Mouse (Mus musculus) T-helper 1 cell (primary cell): ENCODE results near the gene Cct3.
"Not testable (repeated sequence)": the region's sequence is repeated elsewhere in the genome, so short reads cannot be mapped to it uniquely, and the experiment has no call there.

Experiments used
- in situ Hi-C: fragments of 300-600 bp; cut with MboI, MseI; formaldehyde crosslinking; loops from one replicate; pipeline ENCODE4 v1.15.1; 2025; ENCODE audit warnings: high pct_unique_total_duplicates

Cct3 gene

DNA sequence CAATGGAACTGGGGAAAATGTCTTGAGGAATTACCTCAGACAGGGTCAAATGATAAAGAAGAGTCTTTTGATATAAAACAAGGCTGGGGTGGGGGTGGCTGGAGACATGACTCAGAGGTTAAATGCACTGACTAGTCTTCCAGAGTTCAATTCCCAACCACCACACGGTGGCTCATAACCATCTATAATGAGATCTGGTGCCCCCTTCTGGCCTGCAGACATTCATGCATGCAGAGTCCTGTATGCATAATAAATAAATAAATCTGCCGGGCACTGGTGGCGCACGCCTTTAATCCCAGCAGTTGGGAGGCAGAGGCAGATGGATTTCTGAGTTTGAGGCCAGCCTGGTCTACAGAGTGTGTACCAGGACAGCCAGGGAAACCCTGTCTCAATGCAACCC, 4.9 kb upstream of the Cct3 start:
- in situ Hi-C loops, result no loop called here

DNA sequence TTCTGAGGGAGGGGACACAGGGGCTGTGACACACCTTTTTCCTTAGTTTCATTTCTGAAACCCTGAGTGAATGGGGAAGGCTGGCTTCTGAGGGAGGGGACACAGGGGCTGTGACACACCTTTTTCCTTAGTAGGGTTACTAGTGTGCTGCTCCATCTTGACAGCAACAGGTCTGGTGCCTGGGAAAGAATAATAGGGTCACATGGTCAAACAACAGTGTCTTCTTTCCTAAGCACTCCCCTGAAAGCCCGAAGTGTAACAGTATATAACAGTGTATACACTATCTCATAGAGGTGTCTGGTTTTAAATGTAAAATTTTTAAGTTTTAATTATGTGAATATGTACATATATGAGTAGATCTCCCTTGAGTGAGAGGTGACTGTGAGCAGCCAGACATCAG, 1.6 kb upstream of the Cct3 start:
- in situ Hi-C loops, result not testable (repeated sequence)

DNA sequence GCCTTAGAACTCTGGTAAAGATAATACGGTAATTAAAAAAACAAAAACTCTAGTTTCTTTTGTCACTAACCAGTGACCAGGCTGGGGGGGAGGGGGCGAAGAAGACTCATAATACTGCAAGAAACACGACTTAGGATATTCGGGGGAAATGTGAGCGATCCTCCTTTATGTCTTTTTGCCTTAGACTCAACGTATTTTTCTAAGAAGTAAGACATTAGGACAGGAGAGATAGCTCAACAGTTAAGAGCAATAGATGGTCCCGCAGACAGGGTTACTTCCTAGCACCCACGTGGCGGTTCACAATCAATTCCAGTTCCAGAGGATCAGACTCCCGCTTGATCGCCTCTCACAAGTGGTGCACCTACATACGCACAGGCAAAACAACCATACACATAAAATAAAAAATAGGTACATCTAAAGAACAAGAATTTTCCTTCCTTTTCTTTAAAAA, 781 bp upstream of the Cct3 start:
- in situ Hi-C loops, result no loop called here

DNA sequence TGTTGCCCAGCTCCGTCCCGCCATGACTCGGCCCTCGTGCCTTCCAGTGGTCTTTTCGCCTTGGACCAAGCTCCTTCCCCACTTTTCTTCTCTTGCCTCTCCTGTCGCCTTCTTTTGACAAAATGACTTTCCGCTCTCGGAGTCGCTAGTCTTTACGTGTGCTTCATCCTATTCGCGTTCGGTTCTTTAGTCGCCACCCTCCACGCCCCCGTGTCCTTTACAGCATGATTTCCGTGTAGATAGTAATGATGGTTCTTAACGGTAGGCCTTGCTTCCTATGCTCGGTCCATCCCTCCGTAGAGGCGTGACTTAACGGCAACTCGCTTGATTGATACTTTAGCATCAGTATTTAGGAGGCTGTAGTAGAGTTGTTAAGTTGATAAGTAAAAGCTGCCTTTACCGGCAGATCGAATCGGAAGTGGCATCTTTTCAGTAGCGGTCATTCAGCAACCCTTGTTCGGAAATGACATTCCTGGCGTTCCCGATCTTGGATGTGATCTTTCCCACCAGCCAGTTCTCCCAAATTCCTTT, 470 bp downstream of the Cct3 start:
- in situ Hi-C loops, result no loop called here

DNA sequence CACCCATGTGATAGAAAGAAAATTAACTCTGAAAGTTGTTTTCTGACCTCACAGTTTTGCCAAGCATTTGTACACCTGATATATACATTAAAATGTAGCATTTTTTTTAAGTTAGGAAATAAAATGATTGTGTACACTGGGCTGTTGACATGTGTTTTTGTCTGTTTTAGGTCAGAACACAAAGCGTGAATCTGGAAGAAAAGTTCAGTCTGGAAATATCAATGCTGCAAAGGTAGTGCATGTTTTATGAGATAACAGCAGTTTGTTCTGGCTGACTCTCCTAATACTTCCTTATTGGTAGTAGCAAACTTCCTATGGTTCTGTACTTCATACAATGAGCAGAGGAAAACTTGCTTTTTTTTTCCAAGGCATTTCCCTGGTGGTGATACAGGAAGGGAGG, 2.3 kb downstream of the Cct3 start:
- in situ Hi-C loops, result no loop called here

DNA sequence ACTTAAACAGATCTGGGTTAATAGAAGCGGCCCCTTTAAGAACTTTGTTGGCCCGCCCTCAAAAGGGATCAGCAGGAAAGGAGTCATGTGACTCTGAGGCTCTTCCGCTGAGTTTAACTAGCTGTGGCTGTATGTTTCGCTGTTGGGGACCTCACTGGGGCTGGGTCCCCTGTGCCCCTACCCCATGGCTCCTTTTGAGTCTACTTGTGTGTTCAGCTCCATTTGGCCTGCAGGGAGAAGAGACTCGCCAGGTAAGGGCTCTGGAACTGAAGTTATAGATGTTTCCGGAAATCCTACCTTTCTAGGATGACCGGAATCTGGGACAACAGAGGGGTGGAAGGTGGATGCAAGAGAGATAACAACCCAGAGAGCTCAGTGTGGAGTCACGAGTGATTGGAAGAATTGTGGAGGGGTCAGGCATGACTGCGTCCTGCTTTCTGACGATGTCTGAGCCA, 28.1 kb downstream of the Cct3 start, which contains the start of gene Glmp:
Glmp (plus strand) TSS at position 73 of the 455 bp plus-strand sequence.
- in situ Hi-C loops, result loop anchor here (25.0 kb wide), 3 partner anchors 562 to 1687 kb away; no protein-coding TSS in a partner anchor

DNA sequence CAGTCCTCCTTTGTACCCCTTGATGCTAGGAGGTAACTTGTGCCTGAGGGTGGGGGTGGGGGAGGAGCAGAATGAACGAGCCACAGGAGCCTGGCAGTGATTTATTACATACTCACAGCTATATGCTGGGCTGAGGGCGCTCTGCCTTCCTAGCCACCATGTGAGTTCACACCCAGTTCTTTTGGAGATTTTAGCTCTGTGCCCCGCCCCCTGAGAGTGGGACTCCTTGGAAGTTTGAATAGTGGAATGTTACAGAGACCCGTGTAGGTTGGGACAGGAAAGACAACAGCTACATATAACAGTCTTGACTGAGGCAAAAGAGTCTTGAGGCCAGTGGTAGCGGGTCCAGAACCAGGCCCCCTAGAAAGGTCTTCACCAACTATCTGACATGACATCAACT, 32.0 kb downstream of the Cct3 start:
- in situ Hi-C loops, result no loop called here

DNA sequence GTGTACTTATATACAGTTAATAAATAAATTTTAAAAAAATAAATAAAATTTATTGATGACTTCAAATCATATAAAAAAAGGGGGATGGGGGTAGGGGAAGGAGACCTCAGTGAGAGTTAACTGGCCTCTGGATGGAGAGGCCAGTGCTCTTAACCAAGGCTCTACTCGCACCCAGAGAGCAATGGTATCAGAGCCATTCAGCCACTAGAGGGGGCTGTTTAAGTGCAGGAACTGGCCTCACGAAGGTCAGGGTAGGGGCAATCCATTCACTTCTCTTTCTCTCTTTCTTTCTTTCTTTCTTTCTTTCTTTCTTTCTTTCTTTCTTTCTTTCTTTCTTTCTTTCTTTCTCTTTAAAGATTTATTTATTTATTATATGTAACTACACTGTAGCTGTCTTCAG, 34.4 kb downstream of the Cct3 start:
- in situ Hi-C loops, result no loop called here

DNA sequence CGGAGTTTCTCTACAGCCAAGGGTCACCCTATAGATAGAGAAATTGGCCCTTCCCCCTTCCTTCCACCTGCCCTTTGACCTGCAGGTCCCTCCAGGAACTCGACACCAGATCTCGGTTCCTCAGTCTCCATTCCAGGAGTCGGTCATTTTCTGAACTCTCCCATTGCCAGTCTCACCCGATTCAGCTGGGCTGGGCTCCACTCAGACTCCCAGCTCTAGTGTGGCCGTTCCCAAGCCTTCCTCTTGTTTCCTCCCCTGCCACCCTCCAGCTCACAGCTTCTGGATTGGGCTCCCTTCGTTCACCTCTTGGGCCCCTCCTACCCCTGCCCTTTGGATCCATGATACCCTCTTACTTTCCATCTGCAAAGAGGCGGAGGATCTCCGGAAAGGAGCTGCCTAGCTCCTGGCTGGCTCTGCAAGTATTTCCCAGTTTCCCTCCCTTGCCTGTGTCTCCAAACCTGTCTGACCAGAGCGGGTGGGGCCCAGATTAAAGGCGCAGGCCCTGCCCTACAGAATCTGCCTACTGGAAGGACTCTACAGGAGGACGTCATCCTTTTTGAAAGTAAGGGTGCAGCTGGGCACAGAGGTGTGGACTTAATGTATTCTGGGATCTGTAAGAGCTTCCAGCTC, 37.2 kb downstream of the Cct3 start:
- in situ Hi-C loops, result no loop called here

DNA sequence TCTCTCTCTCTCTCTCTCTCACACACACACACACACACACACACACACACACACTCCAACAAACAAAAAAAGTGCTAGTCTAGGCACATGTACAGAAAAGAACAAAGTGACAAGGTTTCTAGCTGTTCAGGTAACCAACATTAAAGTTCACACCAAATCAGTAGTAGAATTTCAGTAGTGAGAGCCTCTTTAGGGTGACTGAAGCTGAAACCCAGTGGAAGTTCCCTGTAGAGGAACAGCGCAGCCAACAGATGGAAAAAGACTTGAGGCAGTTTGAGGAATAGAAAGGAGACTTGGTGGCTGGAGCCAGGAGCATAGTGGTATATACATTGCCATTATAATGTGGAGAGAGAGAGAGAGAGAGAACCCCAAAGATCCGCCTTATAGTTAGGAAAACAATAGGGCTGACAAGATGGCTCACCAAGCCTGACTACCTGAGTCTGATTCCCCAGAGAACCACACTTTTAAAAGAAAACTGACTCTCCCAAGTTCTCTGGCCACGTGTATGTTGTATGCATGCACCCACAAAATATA, 38.1 kb downstream of the Cct3 start:
- in situ Hi-C loops, result no loop called here

DNA sequence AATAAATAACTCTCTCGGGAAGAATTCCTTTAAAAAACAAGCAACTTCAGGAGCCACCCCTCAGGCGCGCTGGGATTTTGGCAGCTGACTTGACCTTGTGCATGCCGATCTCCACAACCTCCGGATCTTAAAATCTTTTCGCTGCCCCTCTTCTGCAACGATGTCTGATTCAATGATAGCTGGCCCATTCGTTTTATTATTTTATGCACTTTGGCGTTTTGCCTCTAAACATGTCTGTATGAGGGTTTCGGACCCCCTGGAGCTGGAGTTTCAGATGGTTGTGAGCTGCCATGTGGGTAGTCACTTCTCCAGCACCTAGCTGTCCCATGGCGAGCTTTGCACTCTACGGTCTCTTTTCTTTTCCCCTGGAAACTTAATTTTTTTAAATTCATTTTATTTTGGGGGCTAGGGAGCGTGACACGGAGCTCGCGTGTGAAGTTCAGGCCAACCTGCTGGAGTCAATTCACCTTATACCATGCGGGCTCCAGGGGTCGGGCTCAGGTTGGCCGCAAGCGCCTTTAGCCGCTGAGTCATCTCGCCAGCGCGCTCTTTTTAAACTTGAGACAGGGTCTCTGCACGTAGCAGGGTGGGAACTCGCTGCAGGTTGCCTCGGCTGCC, 38.6 kb downstream of the Cct3 start:
- in situ Hi-C loops, result no loop called here

DNA sequence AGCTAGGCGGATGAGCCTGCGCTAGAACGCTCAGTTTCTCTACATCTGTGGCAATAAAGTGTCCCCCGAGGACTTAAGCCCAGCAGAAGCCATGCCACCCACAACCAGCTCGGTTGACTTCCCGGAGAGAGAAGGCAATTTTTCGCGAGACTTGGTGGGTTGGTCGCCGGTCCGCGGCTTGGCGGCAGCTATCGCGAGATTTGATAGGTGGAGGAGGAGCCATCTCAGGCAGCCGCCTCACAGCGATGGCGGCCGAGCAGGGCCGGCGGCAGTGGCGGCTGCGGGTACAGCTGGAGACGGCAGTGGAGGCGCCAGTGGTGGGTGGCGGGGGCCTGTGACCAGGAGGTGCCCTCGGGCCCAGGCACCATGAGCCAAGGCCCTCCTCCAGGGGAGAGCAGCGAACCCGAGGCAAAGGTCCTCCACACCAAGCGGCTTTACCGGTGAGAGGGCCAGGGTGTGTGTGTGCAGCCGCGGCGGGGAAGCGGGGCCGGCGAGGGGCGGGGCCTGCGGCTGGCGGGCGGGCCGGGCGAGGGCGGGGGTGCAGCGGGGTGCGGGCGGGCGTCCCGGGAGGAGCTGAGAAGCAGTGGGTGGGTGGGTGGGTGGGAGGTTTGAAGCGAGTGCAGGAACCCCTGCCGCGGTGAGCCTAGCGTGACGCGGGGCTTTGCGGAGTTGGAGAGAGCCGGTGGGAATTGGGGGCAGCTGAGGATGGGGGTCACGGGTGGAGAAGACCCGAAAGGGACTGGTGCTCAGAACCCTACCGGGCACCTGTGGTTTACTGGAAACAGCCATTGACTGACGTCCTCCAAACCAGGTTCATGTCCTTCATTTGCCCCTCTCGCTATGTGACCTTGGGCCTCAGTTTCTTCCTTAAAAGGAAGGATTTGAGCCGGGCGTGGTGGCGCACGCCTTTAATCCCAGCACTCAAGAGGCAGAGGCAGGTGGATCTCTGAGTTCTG, 39.4 kb downstream of the Cct3 start, which contains the start of the genes Tmem79 and Smg5:
Tmem79 (minus strand) TSS at position 91 of the 956 bp plus-strand sequence.
Smg5 (plus strand) TSS at position 203 of the 956 bp plus-strand sequence.
- in situ Hi-C loops, result no loop called here

DNA sequence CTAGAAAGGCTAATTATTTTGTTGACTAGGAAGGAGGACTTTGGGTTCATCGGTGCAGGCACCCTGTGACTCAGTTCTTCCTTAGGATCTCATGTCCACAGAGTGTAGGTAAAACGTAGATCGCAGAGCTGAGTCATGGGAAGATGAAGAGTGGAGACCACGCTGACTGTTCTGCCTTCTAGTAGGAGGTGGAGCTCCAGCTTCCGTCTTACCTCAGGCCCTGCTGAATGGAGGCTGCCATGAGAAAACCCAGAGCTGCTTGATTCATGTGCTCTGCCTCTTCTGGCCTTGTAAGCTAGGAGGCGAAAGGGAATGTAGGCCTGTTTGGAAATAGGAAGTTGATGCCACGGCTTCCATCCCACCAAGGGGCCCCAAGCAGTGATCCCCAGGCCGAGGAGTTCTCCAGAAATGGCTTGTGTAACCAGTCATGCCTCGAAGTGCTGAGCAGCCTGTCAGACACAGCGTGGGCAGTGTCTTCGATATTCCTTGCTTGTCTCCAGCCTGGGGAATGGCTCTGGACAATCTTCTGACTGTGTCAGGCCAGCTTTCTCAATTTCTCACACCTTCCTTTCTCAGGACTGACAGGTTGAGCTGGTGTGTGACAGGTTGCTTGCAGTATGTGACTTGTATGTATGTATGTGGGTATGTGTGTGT, 40.6 kb downstream of the Cct3 start:
- in situ Hi-C loops, result no loop called here

DNA sequence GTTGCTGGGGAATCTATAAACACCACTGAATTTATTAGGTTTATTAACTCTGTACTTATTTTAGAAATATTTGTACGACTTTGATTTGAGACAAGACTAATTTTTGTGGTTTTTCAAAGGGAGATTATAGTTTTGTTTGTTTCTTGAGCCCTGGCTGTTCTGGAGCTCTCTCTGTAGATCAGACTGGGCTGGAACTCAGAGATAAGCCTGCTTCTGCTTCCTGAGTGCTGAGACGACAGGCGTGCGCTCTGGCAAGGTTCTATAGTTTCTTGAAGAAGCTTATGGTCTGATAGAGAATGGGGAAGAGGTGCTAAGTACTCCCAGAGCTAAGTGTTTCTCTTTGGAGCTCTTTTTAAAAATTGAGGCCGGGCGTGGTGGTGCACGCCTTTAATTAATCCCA, 41.4 kb downstream of the Cct3 start:
- in situ Hi-C loops, result no loop called here

DNA sequence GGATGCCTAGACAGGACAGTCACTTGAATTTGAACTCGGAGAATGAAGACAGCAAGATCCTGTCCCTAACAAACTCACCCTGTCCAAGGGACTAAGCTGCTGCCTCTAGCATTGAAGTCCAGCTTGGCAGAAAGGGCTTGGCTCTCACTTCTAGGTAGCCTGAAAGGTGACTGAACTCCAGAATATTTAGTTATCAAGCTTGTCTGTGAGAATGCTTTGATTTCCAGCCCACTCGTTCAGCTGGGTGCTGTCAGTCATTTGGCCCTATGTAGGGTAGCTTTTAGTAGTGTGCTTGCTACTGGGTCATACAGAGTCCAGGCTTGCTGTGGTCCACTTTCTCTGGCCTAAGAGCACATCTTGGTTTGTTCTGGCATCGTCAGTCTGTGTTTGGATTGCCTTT, 42.1 kb downstream of the Cct3 start:
- in situ Hi-C loops, result no loop called here

DNA sequence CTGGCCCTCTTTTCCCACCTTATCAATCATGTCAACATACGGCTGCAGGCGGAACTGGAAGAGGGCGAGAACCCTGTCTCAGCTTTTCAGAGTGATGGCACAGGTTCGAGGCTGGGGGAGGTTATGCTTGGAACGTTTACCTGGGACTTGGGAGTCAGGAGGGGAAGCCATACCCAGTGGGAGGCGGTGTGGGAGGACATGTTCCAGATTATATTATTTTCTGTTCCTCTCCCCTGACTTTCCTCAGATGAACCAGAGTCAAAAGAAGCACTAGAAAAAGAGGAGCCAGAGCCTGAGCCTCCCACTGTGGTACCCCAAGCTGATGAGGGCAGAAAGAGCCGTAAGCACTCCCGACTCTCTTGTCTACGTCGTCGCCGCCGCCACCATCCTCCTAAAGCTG, 53.8 kb downstream of the Cct3 start:
- in situ Hi-C loops, result loop anchor here (10.0 kb wide), 1 partner anchor 344 kb away; no protein-coding TSS in a partner anchor

DNA sequence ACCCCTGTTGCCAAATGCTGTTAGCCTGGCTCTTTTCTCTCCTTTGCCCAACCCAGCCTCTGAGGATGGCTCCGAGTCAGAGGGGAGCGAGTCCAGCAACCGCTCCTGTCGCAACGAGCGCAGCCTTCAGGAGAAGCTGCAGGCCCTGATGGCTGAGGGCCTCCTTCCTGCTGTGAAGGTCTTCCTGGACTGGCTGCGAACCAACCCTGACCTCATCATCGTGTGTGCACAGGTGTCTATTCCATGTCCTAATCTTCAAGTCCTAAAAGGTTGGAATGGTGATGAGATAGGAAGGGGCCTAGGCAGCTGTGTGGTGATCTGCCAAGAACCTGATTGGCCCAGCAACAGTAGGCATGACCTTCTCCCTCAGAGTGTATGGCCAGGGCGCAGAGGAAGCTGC, 56.0 kb downstream of the Cct3 start:
- in situ Hi-C loops, result loop anchor here (10.0 kb wide), 1 partner anchor 342 kb away; no protein-coding TSS in a partner anchor

DNA sequence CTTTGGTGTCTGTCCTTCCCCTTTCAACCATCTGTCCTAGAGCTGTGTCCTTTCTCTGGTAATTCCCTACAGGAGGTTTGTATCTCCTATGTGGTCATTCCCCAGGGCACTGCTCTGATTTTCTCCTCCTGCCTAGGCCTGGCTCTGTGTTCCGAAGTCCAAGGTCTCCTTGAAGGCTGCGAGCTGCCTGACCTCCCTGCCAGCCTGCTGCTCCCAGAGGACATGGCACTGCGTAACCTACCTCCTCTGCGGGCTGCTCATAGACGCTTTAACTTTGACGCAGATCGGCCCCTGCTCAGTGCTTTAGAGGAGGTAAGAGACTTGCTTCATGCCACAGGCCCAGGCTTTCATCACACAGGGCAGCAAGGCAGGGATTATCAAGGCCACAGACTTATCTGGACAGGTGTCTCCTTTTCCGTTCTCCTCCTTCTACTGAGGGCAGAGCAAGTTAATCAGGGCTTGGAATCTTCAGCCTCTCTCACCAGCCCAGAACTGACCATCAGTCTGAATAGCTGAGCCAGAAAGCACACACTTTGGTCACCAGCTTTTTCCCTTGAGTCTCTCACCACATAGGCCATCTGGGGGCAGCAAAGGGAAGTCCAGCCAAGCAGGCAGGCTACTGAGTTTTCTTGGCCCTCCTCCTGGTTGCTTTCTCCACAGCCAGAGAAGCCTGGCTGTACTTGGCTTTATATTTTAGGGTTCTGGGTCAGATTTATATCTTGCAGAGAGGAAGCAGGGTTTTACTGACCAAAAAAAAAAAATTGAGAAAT, 57.7 kb downstream of the Cct3 start:
- in situ Hi-C loops, result loop anchor here (10.0 kb wide), 1 partner anchor 340 kb away; no protein-coding TSS in a partner anchor

DNA sequence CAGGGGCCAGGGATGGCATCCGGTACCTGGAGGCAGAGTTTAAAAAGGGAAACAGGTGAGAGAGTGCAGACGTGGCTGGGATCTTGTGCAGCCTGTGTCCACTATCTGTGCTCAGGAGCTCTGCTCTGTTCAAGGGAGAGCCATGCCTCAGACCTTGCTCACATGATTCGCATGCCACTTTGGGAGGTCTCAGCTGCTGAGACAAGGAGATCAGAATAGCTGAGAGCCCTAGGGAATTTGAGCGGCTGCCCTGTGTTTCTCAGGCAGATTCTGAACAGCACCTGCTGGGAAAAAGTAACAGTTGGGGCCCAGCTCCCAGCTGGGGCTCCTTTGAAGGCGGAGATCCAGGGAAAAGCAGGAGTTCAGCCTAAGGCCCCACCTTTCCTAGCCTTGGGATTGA, 62.7 kb downstream of the Cct3 start:
- in situ Hi-C loops, result loop anchor here (10.0 kb wide), 1 partner anchor 335 kb away; no protein-coding TSS in a partner anchor

DNA sequence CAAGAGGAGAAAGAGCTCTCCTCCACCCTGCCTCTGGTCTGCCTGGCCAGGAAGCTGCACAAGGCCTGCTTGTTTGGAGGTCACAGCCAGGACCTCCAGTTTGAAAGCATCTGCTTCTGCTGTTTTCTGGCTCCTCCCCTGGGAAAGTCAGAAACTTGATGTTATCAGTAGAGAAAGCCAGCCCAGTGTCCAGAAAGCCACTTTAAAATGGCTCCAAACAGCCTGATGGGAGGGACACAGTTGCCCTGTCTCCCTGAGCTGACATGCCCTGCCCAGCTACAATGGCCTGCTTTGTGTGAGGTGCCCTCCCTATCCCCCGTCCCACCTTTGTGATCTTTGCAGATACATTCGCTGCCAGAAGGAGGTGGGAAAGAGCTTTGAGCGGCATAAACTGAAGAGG, 63.1 kb downstream of the Cct3 start:
- in situ Hi-C loops, result loop anchor here (10.0 kb wide), 1 partner anchor 335 kb away; no protein-coding TSS in a partner anchor
